ENCODE assay signal across 8 mouse cellular contexts in the genomic region with DNA sequence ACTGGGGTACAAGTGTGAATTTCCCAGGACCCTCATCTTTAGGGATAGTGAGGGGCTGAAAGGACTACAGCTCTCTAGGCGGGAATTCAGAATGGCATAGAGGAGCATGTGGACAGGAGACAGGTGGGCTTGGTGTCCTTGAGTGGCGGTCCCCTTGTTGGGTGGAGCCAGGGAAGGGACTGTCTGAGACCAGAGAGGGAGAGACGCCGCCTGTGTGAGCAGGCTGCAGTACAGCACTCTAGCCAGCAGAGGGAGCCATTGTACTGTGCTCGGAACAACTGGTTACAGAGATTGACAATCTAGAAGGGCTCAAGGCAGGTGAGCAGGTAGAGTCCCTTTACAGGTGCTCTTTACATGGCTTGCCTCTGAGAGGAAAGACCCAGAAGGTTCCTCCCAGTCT. TPM values are rescaled to one million over a fixed set of nuclear protein-coding genes. Genes with fewer than 3 reads are reported as not detected.
DNase-seq lines count a peak whose midpoint lies in the region; ATAC-seq and TF ChIP-seq lines count a peak whose summit lies in the region.

No protein-coding gene starts in this region.

- H3K4me2 ChIP-seq in limb, embryonic 13.5 days (replicated peaks) = no peak overlapping the region

- no peaks in the 10 kb centered on the region for H3K79me2 ChIP-seq in heart, adult 2 months (replicated peaks; ENCODE audit: control insufficient read depth, insufficient read depth, low read length)

- no peak overlapping the region for H3K4me3 ChIP-seq in heart, adult 2 months
- no peak overlapping the region for H3K4me3 ChIP-seq in heart, embryonic 10.5 days
- no peak overlapping the region for H3K4me3 ChIP-seq in limb, embryonic 13.5 days

- TF ChIP-seq POLR2A in heart, adult 2 months (IDR thresholded peaks at IDR 0.05; ENCODE audit: insufficient read depth, low read depth, low read length) = no peak

- ATAC-seq in limb, embryonic 13.5 days (ENCODE audit: low FRiP score, low read depth) = 0 out of 2 replicates have a peak, but pooled peaks have one; percentile 5
- ATAC-seq in monocyte, adult 5-6 weeks (replicated peaks; ENCODE audit: insufficient number of reproducible peaks, low FRiP score, low TSS enrichment, poor library complexity, severe bottlenecking) = peak; percentile 79

- TF ChIP-seq EP300 in heart, adult 2 months (IDR thresholded peaks at IDR 0.05; ENCODE audit: insufficient read depth, low read depth, low read length) = peak; percentile 87; the same call in 1 of the 2 replicates

- H3K9ac ChIP-seq in heart, adult 2 months (ENCODE audit: low read depth, low read length) = no peak overlapping the region
- no peak overlapping the region for H3K9ac ChIP-seq in limb, embryonic 13.5 days

- peaks cover 4% of the 10 kb centered on the region for H3K4me1 ChIP-seq in heart, adult 2 months (ENCODE audit: control insufficient read depth, insufficient read depth, low read length)
- no peaks in the 10 kb centered on the region for H3K4me1 ChIP-seq in heart, embryonic 10.5 days
- H3K4me1 ChIP-seq in limb, embryonic 13.5 days = 0 out of 2 replicates have a peak, but pooled peaks cover 6% of the 10 kb centered on the region

- WGBS in heart, adult 2 months = 10% methylated on average over 5 of the region's 5 CpGs
- 3% methylated on average over 5 of the region's 5 CpGs for WGBS in heart, embryonic 10.5 days
- 4% methylated on average over 5 of the region's 5 CpGs for WGBS in limb, embryonic 13.5 days

- H3K27me3 ChIP-seq in heart, adult 2 months (ENCODE audit: control insufficient read depth, insufficient read depth, low read length) = no peaks in the 10 kb centered on the region
- peaks cover 58% of the 10 kb centered on the region for H3K27me3 ChIP-seq in heart, embryonic 10.5 days (ENCODE audit: insufficient read depth, poor library complexity, severe bottlenecking)
- H3K27me3 ChIP-seq in limb, embryonic 13.5 days = peaks cover 11% of the 10 kb centered on the region; the same call in 1 of the 2 replicates

- no peaks in the 10 kb centered on the region for H3K36me3 ChIP-seq in heart, adult 2 months (ENCODE audit: control insufficient read depth, insufficient read depth, low read length)
- no peaks in the 10 kb centered on the region for H3K36me3 ChIP-seq in heart, embryonic 10.5 days
- H3K36me3 ChIP-seq in limb, embryonic 13.5 days = no peaks in the 10 kb centered on the region

- no peak for TF ChIP-seq CTCF in heart, adult 2 months (IDR thresholded peaks at IDR 0.05)

- peak; percentile 60 to 78 for DNase-seq in heart, adult 2 months
- no peak for DNase-seq in heart, embryonic 10.5 days (ENCODE audit: low spot score)
- DNase-seq in cerebellum, postnatal 10 days = peak; percentile 83 to 88
- peak; percentile 67 to 69 for DNase-seq in frontal cortex, postnatal 36 days (ENCODE audit: low spot score in 2 of 2)
- peak; percentile 21 to 72 for DNase-seq in kidney, adult 8-10 months
- DNase-seq in spleen, postnatal 4 days (ENCODE audit: low spot score in 2 of 2) = peak; percentile 70 to 89

- H3K27ac ChIP-seq in heart, adult 2 months = no peak overlapping the region
- H3K27ac ChIP-seq in heart, embryonic 10.5 days = no peak overlapping the region
- H3K27ac ChIP-seq in limb, embryonic 13.5 days = no peak overlapping the region

- H3K9me3 ChIP-seq in heart, embryonic 10.5 days = no peaks in the 10 kb centered on the region
- no peaks in the 10 kb centered on the region for H3K9me3 ChIP-seq in limb, embryonic 13.5 days

- intact Hi-C loops in heart, adult 2 months (cut with DNase I) = loop anchor here (1.0 to 2.0 kb wide), 4 partner anchors 61 to 349 kb away; a partner anchor contains a TSS

RNA-seq across cellular contexts. Expression of a gene that starts 8.3 kb away (rescaled TPM):
- not detected for total RNA-seq in heart, adult 2 months (2021)
- polyA plus RNA-seq in heart, adult 2 months (2012; rRNA removed) = 0.56 and 1.9 TPM in 2 replicates
- 0.59 and 0.89 TPM in 2 replicates for polyA plus RNA-seq in heart, embryonic 10.5 days (2016; fragmentation: Nextera tagmentation; extraction: Ambion mirVana)
- 0.79 and 1.0 TPM in 2 replicates for polyA plus RNA-seq in limb, embryonic 13.5 days (2015; fragmentation: Nextera tagmentation; extraction: Ambion mirVana)
- not detected in 3 replicates for total RNA-seq in monocyte, adult 5-6 weeks (2017)
